Mouse (Mus musculus) embryo, embryonic 10 days (tissue): ENCODE results near the gene Uhrf1.

Experiments used
- DNase-seq: peaks from one replicate; pipeline ENCODE4 v3.0.0-alpha.2; 2015; ENCODE audit warnings: low spot score

Gene Uhrf1

DNA sequence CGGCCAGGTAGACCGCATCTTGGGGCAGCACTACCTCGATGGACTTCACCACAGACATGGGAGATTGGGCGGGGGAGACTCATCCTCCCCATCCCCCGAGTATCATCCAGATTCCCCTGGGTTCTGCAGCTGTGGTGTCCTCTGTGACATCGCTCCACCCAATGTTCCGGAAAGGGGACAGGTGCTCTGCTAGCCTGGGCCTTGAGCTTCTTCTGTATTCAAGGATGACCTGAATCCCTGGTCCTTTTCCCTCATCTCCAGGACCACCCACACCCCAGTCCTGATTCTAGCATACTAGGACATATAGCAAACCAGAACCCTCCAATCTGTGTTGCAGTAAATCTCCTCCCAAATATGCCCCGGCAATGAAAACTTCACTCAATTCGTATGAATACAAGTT lies 2.9 kb upstream of the Uhrf1 start, which contains the start of gene Arrdc5:
Arrdc5 (minus strand) TSS at position 101 of the 400 bp plus-strand sequence.
- DNase-seq = no peak

DNA sequence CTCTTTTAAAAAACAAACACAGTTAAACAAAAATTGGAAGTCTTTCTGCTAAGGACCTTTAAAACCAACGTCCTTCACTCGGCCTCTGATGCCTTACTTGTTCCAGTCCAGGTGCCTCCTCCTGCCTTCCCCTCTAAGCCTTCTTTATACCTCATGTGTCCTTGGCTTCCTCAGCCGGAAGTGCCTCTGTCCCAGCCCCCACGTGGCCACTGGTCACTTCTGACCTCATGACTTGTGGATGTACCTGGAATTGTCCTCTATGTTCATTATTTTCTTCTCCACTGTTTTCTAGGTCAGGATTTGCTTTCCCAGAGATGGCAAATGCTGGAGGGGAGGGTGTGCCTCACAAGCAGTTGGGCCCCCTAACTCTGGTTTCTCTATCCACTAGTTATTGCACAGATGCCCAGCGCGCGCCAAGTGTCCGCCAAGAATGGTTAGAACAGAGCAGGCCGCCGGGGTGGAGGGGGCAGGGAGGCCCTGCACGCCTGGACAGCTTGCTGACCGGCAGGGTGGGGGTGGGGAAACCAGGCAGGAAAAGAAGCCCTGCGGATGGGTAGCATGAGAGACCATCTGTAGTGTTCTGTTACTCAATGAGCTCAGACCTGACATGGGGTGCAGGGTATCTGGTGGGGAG lies 641 bp upstream of the Uhrf1 start:
- DNase-seq = peak; percentile 76

DNA sequence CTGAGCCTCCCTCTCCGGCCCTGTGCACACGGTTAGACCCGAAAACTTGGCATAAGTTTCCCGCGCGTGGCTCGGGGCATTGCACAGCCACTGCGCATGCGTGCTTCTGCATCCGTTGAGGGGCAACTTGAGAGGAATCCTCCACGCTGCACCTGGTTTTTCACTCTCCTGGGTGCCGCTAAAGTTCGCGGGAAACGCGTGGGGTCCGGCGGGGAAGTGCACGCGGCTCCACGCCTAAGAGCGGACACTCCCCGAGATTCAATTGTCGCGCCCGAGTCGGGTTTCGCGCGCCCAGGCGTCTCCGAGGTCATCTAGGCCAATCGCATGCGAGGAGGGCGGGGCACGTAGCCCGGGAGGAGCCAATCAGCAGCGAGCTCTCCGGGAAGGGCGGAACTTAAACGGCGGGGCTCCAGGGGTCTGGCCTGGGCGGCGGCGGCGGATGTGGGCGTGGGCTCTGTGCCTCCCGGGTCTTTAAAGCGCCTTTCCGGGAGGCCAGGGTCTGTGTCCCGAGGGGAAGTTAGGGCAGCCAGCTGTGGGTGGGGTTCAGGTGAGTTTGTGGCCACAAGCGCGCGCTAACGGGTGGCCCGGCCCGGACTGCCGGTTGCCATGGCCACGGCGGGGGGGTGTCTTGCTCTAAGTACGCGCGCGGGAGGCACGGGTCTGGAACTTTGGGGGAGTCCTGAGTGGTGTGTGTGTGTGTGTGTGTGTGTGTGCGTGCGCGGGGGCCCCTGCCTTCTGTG lies 896 bp downstream of the Uhrf1 start:
- DNase-seq = peak; percentile 98

DNA sequence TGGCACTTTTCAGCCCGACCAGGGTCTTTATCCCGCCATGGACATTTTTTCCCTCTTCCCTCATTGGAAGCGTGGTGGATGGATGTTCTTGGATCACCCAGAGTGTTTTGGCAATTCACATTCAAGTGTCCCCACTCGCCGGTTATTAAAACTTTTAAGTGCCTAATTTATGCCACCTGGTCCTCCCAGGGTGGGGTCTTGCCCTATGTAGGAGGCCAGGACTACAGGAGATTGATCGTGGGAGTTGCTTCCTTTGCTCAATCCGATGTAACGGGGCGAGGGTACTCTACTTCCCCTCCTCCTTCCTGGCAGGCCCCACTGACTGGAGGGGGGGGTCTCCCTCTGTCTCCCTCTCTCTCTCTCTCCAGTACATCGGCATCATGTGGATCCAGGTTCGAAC lies 1.6 kb downstream of the Uhrf1 start:
- no peak for DNase-seq

DNA sequence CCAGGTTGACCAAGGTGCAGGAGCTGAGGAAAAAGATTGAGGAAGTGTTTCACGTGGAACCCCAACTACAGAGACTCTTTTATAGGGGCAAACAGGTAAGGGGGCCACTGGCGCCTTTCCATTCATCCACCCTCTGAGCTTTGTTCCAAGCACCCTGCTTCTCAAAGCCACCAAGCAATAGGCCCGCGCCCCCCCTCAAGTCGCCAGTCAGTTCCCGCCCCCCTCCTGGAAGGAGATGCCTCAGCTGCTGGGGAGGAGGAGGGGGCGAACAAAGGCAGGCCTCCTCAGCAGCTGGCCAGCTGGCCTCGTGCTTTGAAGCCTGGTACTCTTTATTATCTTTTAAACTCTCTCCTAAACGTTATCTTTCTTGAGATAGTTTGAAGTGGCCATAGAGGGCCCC lies 2.0 kb downstream of the Uhrf1 start:
- no peak for DNase-seq

DNA sequence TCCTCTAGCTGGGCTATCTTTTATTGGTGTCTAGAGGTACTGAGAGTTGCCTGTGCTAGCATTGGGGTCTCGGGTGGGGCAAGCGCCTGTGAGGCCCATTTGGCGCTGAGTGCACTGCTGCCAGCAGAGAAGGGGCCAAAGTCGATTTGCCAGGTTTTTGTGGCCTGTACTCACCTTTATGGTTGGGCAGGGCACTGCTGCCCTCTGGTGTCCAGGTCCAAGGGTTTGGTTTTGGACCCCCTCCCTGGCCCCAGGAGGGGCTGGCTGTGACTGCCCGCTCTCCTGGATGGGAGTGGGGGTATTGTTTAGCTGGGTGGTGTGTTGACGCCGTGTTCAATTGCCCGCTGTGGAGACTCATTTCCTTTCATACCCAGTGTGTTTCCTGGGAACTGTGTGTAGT lies 2.7 kb downstream of the Uhrf1 start:
- DNase-seq = no peak

DNA sequence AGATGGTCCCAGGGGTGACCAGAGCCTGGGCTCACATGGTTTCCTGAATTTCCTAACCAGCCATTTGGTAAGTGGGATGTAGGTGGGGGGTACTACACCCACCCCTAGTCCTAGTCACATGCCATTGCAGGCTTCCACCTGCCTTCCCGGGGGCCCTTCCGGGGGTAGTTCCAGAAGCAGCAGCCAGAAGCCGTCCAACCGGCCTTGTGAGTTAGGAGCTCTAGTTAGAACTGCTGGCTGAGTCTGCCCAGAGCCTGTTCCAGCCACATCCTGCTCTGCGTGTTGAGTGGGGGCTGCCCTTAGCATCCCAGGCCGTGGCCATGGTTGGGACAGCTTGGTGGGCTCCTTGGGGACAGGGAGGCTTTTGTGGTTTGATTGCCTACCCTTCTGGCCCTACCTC lies 5.0 kb downstream of the Uhrf1 start:
- DNase-seq = no peak

DNA sequence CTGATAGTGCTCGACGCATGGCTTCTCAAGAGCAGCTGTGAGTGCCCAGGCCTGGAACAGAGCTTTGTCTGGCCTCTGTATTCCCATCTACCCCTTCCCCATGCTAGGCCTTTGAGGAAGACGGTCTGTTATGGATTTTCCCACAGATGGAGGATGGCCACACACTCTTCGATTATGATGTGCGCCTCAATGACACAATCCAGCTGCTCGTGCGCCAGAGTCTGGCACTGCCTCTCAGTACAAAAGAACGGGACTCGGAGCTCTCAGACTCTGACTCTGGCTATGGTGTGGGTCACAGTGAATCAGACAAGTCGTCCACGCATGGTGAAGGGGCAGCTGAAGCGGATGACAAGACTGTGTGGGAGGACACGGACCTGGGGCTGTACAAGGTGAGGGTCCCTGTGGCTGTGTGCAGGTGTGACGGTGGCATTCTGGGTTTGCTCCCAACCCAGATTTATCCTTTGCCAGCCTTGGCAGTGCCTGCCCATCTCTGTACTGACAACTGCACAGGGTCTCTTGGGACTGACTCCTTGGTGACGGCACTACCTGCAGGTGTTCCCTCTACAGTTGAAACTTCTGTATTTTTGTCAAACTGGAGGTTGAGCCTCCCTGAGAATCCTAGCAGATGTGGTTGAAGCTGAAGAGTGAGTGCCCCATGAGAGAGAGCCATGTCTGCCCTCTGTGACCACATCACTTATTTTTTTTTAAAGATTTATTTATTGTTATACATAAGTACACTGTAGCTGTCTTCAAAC lies 6.2 kb downstream of the Uhrf1 start:
- DNase-seq = no peak

DNA sequence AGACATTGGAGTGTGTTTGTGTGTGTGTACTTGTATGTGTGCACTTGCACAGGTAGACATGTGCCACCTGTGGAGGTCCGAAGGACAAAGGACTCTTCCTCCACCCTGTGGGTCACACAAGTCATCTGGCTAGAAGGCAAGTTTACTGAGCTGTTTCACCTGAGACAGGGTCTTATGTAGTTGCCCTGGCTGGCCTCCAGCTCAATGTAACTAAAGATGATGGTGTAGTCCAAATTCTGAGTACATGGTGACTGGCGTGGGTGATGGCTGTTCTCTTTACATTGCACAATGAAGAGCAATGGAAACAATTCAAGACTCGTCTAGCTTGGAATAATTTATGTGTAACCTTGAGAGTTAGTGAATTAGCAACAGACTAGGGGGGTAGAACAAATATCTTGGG lies 21.3 kb downstream of the Uhrf1 start:
- no peak for DNase-seq

DNA sequence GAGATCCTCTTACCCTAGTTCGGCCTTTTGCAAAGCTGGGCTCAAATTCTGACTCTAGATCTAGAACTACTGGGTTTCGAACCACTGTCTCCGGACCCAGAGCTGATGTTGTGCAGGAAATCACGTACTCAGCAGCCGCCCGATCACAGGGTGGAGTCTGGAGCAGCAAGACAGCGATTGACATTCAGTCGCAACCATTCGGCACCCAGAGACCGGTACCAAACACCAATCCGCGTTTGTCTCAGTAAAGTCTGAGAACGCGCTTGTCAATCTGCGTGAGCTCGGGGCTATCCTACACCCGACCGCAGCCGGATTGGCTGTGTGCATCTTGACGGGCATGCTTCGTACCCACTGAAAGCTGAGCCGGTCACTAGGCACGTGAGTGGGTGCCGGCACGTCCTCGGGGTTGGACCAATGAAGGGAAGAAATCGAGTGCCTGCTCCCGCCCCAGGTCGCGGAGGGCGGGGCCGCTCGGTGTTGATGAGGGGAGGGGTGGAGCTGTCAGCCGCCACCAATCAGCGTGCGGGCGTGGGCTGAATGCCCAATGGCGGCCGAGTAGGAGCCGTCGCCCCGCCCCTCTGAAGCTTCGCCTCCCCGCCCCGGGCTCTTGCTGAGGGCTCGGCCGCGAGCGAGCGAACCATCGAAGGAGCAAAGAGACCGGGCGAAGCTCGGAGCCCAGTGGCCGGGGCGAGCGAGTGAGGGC lies 22.5 kb downstream of the Uhrf1 start, which contains the start of gene Kdm4b:
Kdm4b (plus strand) TSS at position 613 of the 703 bp plus-strand sequence.
- peak; percentile 99 for DNase-seq

DNA sequence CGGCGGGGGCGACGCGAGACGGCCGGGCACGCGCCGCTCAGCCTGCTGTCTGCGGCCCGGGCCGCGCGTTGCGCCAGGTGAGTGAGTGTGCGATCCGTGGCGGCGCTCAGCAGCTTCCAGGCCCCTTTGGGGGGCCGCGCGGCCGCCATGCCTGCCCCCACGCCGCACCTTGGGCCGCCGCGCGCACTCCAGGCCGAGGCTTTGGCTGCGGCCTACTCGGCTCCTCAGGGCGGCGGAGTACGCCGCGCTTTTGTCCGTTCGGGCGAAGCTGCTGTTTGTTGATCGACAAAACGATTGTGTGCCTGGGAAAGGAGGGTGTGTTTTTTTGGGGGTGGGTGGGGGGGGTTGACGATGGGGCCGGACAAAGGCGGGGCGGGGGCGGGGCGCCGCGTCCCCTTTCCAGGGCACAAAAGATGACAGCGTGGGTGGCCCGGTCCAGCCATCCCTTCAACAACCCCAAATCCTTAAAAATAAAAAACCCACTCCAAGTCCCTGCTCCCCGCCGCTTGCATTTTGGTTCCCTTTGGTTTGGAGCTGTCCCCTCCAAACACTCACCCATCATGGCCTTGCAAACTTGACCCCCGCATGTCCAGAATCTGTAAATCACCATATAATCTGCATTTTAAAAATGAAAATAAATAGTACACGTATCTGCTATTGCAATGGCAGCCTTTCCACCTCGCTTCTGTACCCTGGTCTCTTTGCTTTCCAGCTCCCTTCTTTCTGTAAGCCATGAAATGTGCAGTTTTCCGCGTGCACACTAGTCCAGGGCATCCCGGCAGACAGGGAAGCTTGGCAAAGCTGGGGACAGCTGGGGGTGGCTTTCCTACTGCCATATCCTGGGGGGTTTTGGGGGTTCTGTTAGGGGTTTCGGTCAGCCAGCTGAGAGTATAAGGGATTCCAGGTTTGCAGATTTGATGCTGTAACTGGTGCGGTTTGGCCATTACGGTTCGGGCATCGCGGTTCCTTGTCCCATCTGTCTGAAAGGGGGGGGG lies 23.3 kb downstream of the Uhrf1 start:
- DNase-seq = peak; percentile 37

DNA sequence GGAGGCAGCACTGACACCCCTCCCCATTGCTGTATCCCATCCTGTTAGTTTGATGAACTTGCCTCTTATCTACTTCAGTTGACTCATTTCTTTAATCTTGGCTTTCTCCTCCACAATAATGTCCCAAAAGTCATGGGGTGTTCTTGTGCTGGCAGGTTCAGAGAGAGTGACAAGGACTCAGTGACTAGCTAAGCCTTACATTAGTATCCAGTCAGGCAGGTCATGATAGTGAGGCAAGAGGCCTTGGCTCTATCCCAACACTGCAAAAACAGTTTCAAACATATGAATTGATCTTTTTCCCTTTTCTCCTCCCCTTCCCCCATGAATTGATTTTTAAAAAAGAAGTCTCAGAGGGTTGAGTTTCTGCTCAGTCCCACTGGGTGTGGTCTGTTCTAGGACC lies 26.1 kb downstream of the Uhrf1 start:
- DNase-seq = no peak

DNA sequence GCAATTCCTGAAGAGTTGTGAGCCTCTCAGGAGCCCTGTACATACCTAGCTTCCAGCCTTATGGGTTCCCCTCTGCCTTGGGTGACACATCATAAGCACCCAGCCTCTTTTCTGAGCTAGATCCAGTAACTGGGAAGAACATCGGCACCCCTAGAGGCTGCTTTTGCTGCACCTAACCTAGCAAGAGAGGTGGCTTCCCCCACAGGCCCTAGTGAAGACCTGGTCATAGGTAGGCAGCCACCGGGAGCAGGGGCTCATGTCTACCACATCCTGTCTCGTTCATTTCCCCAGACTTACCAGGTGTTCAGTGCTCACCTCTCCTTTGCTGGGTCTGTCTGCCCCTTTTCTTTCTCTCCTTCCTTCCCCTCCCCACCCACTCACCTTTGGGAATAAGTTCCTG lies 27.2 kb downstream of the Uhrf1 start:
- DNase-seq = no peak

DNA sequence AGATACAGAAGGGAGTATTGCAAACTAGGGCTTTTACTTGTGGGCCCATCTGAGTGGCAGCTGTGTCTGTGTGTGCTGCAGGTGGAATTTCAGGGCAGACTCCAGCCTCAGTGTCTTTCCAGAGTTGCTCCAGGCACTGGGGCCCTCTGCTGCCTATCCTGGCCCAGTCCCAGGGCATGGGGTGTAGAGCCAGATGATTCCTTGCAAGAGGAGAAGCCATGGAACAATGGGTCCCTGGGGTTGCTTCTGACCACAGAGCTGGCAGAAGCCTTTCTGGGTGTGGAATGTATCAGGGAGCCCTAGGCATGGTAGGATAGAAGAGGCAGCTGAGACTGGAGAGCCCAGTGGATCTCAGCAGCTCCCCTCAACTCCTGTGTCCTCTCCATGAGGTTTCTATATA lies 28.1 kb downstream of the Uhrf1 start:
- DNase-seq = no peak

DNA sequence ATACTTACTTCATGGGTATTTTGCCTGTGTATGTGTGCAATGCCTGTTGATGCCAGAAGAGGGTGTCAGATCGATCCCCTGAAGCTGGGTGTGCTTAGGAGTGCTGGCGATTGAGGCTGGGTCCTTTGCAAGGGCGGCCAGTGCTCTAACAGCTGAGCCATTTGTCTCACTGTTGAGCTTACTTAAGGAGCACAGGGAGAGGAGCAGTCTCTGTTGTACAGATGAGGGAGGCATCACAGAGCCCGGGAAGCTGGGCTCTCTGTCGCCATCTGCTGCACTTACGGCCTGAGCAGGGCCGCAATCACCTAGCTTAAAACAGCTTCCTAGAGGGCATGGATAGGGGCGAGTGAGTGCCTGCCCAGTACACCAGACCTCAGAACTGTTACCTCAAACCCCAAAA lies 29.9 kb downstream of the Uhrf1 start:
- peak; percentile 42 for DNase-seq

DNA sequence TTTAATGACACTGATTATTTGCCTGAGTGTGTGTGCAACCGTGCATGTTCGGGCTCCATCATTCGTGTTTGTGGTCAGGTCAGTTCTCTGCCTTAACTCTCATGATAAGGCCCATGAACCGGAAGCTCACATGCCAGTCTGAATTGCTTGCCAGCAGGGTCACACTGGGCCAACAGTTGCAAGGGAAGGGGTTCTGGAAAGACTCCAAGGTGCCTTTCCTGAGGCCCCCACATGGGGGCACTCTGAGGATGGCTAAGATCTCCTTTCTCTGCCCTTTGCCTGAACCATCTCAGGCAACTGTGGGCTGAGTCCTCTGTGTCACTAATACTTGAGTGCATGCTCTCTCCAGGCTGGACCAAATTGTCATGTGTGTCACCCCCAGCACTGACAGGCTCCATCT lies 34.1 kb downstream of the Uhrf1 start:
- peak; percentile 23 for DNase-seq

DNA sequence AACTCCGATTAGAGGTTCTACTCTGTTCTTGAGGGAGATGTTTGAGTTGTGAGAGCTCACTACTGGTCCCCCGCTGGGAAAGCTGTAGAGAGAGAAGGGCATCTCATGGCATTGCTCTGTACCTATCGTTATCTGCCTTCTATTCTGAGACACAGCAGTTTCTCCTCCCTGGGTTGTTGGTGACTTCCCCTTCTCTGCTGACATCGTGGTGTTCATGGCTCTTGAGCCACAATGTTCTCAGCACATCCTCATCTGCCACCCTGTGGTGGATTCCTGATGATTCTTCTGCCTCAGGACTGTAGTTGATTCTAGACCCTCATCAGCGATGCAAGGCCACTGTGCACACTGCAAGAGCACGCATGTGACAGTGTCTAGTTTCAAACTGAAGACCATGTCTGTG lies 34.7 kb downstream of the Uhrf1 start:
- DNase-seq = no peak

DNA sequence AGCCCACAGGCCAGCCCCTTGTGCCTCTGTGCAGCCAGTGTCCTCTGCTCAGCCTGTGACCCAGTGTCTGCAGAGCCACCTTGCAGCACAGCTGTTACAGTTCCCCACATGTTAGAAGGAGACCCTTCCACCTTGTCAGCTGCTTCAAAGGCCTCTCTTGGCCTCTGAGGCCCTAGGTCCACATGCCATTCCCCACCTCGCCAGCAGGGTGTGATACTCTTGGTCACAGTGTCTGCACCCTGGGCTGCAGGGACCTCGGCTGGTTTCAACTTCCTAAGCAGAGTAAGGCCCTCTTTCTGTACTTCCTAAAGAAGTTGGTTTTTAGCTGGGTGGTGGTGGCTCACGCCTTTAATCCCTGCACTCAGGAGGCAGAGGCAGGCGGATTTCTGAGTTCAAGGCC lies 35.8 kb downstream of the Uhrf1 start:
- peak; percentile 63 for DNase-seq

DNA sequence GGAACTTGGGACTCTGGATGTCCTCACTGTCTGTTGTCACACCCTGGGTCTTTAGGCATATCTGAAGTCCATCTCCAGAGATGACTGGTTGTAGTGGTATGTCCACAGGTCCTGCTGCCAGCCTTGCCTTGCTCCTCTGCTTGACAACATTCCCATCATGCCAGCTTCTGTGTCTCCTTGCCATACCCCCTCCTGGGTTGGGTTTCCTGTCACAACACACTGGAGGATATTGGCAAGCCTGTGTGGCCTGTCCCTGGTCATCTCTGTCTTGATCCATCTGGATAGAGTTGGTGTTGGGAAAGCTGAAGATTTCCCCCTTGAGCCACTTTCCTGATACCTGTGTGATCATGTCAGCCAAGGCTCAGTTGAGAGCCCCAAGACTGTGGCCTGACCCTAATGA lies 37.6 kb downstream of the Uhrf1 start:
- DNase-seq = no peak

DNA sequence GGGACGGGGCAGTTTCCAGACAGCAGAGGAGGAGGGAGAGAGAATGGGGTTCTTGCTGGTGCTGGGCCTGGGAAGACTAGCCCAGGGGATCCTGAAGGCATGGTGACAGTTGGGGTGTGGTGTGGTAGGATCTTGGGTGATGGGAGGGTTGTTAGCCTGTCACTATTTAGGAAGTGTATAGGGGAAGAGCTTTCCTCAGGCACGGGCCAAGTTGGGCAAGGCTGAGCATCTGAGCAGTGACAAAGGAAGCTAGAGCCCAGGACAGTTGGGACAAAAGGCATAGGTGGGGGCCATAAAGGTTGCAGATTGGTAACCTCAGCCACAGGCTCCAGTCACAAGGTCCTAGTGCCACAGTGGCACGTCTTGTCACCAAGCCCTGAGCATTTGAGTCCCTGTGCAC lies 40.3 kb downstream of the Uhrf1 start:
- DNase-seq = no peak

DNA sequence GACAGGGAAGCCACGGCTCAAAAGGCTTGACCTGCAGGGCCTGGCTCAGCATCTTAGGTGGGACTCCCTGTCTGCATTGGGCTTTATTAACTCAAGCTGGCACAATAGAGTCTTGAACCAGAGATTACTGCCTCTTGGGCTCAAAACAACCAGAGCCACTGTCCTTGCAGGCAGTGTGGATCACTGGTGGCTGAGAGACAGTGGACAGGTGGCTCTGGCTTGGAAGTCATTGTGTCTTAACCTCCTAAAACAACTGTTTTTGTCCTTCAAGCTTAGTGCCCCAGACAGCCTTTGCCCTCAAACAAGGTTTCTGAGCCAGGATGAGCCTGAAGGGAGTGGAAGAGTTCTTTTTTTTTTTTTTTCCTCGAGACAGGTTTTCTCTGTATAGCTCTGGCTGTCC lies 42.2 kb downstream of the Uhrf1 start:
- DNase-seq = no peak
